Mouse (Mus musculus) heart, postnatal 0 days (tissue): ENCODE data around the gene Zfp952. TPM values are rescaled to one million over a fixed set of nuclear protein-coding genes. Genes with fewer than 3 reads are reported as not detected.

Source experiments
- ATAC-seq: fragments of 200-750 bp; cut with Nextera tagmentation; 2 replicates; pipeline ENCODE4 v1.8.0; 2017; ENCODE audit warnings: low read depth, moderate number of reproducible peaks, moderate library complexity; ENCODE audit not compliant: insufficient read depth
- DNase-seq: peaks from one replicate; pipeline ENCODE4 v3.0.0-alpha.2; 2016; ENCODE audit warnings: low spot score
- H3K27ac ChIP-seq: fragments of 300-500 bp; sonication (generic); 2 replicates; pipeline ENCODE4 v1.5.1; 2014; ENCODE audit warnings: low read depth, mild to moderate bottlenecking
- H3K27me3 ChIP-seq: fragments of 300-500 bp; sonication (generic); 2 replicates; pipeline ENCODE4 v1.6.1; 2014; ENCODE audit warnings: low read length, mixed read lengths; ENCODE audit not compliant: control insufficient read depth, insufficient read depth
- H3K36me3 ChIP-seq: fragments of 300-500 bp; sonication (generic); replicated peaks from 2 replicates; pipeline ENCODE4 v1.6.1; 2014; ENCODE audit warnings: low read length, mixed read lengths; ENCODE audit not compliant: control insufficient read depth, insufficient read depth
- H3K4me1 ChIP-seq: fragments of 300-500 bp; sonication (generic); 2 replicates; pipeline ENCODE4 v1.6.1; 2014; ENCODE audit warnings: antibody characterized with exemption; ENCODE audit not compliant: control insufficient read depth, insufficient read depth
- H3K4me2 ChIP-seq: fragments of 300-500 bp; sonication (generic); 2 replicates; pipeline ENCODE4 v1.6.1; 2014; ENCODE audit warnings: low read depth, mild to moderate bottlenecking, low read length, moderate library complexity
- H3K4me3 ChIP-seq: fragments of 300-500 bp; sonication (generic); 2 replicates; pipeline ENCODE4 v1.5.1; 2014; ENCODE audit warnings: low read depth, low read length
- H3K9ac ChIP-seq: fragments of 300-500 bp; sonication (generic); replicated peaks from 2 replicates; pipeline ENCODE4 v1.6.1; 2014; ENCODE audit warnings: low read depth, low read length, mixed read lengths
- H3K9me3 ChIP-seq: fragments of 300-500 bp; sonication (generic); replicated peaks from 2 replicates; pipeline ENCODE4 v1.6.1; 2016; ENCODE audit warnings: low read length; ENCODE audit not compliant: control insufficient read depth
- CTCF ChIP-seq: IDR thresholded peaks from 2 replicates; pipeline ENCODE4 v1.5.1; 2016; ENCODE audit warnings: antibody characterized with exemption, control low read depth, low read depth
- EP300 ChIP-seq: IDR thresholded peaks from 2 replicates; pipeline ENCODE4 v1.6.1; 2016; ENCODE audit warnings: antibody characterized with exemption, low read depth
- WGBS: fragments of 180-500 bp; shearing (Covaris S2); extraction: QIAGEN DNeasy Blood & Tissue Kit; methylation state at CpG from one replicate; pipeline ENCODE4 v1.1.7; 2014; 5-methylcytosine and 5-hydroxymethylcytosine counted together
- polyA plus RNA-seq: library from polyadenylated mRNA; unstranded; fragments of >200 nt; fragmentation: Nextera tagmentation; extraction: Ambion mirVana; gene quantifications from 2 replicates; pipeline ENCODE4 v1.2.1, GENCODE M21; 2015
- total RNA-seq: library from RNA; depleted of rRNA; stranded (reverse); fragments of >200 nt; gene quantifications from 2 replicates; pipeline ENCODE4 v1.2.3, GENCODE M21; 2014; ENCODE audit warnings: low replicate concordance

Zfp952 gene
- total and polyA plus RNA-seq, 2 experiments from 2014 or later, result 1.7 to 7.3 TPM

DNA sequence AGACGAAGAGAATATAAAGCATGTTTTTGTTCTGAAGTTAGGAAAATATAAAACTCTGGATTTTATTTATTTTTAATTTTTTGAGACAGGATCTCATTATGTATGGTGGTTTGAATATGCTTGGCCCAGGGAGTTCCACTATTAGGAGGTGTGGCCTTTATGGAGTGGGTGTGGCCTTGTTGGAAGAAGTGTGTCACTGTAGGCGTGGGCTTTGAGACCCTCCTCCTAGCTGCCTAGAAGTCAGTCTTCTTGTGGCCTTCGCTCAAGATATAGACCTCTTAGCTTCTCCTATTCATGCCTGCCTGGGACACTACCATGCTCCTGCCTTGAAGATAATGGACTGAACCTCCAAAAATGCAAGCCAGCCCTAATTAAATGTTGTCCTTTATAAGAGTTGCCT is 42.8 kb upstream of the Zfp952 start:
- Histone ChIP-seq H3K9me3 (no peaks in the 10 kb centered on the region), H3K4me2 (no peak overlapping the region), H3K4me1 (peaks cover 18% of the 10 kb centered on the region), H3K9ac (no peak overlapping the region), H3K36me3 (no peaks in the 10 kb centered on the region), H3K4me3 (no peak overlapping the region), H3K27me3 (no peaks in the 10 kb centered on the region), H3K27ac (no peak overlapping the region)
- no peak for DNase-seq
- WGBS, result 89% methylated on average over 3 of the region's 3 CpGs
- TF ChIP-seq EP300 (no peak), CTCF (no peak)
- no peak for ATAC-seq

DNA sequence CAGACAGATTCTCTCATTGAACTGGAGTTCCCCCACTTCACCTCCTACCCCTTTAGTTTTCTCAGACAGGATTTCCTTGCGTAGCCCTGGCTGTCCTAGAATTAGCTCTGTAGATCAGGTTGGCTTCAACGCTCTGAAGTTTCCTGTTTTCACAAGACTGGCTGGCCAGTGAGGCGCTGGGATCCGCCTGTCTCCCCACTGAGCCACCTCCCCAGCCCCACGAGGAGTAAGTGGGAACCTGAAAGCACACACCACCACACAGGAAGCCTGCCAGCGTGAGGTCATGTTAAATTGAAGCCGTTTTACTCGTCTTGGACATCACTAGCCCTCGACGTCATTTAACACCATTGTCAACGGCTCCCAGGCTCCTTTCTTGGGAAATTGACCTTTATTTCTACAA is 41.9 kb upstream of the Zfp952 start:
- H3K27ac ChIP-seq, result no peak overlapping the region
- H3K4me2 ChIP-seq, result no peak overlapping the region
- H3K4me1 ChIP-seq, result peaks cover 17% of the 10 kb centered on the region
- DNase-seq (no peak), ATAC-seq (no peak)
- 67% methylated on average over 11 of the region's 11 CpGs for WGBS
- no peak overlapping the region for H3K4me3 ChIP-seq
- no peaks in the 10 kb centered on the region for H3K36me3 ChIP-seq
- no peak for TF ChIP-seq EP300
- H3K9ac ChIP-seq, result no peak overlapping the region
- no peaks in the 10 kb centered on the region for H3K27me3 ChIP-seq
- H3K9me3 ChIP-seq, result no peaks in the 10 kb centered on the region

DNA sequence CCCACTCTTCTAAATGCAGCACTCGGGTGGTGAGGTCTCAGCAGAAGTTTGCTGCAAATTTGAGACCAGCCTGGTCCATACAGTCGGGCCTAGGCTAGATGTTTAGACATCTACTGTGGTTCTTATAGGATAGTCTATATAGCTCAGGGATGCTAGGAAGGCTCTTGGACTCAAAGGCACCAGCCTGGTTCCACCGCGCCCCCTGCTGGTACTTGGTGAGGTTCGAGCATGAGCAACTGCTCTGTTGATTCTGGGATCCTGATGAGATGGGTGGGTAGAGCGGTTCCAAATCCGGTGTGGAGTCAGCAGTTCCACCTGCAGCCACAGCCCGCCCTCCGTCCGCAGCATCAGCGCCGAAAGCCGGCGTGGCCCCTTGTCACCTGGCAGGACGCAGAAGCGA is 41.5 kb upstream of the Zfp952 start:
- H3K9me3 ChIP-seq, result no peaks in the 10 kb centered on the region
- H3K4me3 ChIP-seq, result no peak overlapping the region
- ATAC-seq, result no peak
- H3K4me1 ChIP-seq, result peaks cover 13% of the 10 kb centered on the region
- peak; percentile 68 for DNase-seq
- no peak overlapping the region for H3K9ac ChIP-seq
- H3K27ac ChIP-seq, result no peak overlapping the region
- H3K27me3 ChIP-seq, result no peaks in the 10 kb centered on the region
- no peaks in the 10 kb centered on the region for H3K36me3 ChIP-seq
- H3K4me2 ChIP-seq, result no peak overlapping the region
- WGBS, result 28% methylated on average over 16 of the region's 16 CpGs
- TF ChIP-seq CTCF, result peak; percentile 78
- TF ChIP-seq EP300, result no peak

DNA sequence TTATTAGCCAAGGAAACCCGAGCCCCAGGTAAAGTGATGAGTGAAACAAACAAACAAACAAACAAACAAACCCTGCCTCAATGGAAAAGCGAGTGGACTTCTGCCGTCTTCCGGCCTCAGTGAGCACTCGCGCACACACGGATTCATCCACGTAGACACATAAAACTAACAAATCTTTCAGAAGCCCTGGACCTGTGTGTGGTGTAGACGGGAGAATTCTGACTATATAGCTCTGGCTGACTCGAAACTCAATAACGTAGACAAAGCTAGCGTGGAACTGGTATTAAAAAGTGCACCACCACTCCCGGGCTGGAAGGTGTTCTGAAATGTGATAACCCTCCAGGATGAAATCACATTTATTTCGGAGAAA is 27.7 kb upstream of the Zfp952 start:
- peak overlapping the region; percentile 91 for H3K27ac ChIP-seq
- no peak; the same call in 1 of the 2 replicates for ATAC-seq

DNA sequence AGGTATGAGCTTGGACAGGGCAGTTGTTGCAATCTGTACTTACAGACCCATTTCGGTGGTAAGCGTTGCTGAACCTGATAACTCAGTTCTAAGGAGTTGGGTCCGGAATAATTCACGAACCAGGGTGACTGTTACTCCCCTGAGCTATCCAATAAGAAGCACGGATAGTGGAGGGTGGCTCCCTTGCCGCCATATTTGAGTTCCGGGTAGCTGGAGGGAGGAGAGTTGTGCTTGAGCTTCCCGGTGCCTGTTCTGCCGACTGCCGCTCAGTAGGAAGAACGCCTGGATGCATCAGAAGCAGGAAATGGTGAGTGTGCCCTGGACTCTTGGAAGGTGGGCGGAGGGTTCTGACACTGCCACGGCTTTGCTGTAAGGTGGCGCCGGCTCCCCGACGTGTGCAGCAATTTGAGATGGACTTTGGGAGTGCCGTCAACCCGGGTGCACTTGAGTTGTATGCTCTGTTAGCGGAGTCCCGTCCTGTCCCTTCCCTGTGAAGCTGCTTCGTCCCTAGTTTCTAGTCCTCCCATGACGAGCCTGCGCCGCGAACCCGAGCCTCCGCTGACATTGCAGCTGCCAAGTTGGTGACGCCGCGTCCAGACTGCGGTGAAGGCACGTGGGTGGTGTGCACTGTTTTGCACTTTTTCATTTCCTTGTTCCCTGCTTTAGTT is 27.2 kb upstream of the Zfp952 start, which contains the start of gene Zfp472:
Gene Zfp472 (plus strand): TSS at position 192 of the 668 bp plus-strand sequence.
- TF ChIP-seq EP300 (peak; percentile 70; the same call in 1 of the 2 replicates), CTCF (no peak)
- Histone ChIP-seq H3K36me3 (no peaks in the 10 kb centered on the region), H3K27ac (peak within 1 kb of the TSS; percentile 91), H3K27me3 (no peaks in the 10 kb centered on the region), H3K4me3 (peak within 1 kb of the TSS; percentile 82), H3K4me1 (peaks cover 14% of the 10 kb centered on the region), H3K9me3 (no peaks in the 10 kb centered on the region), H3K9ac (peak within 1 kb of the TSS; percentile 72), H3K4me2 (peak within 1 kb of the TSS; percentile 64)
- peak; percentile 99 for ATAC-seq
- peak; percentile 94 for DNase-seq
- under 1% methylated on average over 33 of the region's 33 CpGs for WGBS

More for the DNA sequence above, 27.7 kb upstream of the Zfp952 start:
- H3K27me3 ChIP-seq, result no peaks in the 10 kb centered on the region
- H3K4me2 ChIP-seq, result peak overlapping the region; percentile 64
- peak overlapping the region; percentile 72 for H3K9ac ChIP-seq
- peaks cover 14% of the 10 kb centered on the region for H3K4me1 ChIP-seq
- WGBS, result under 1% methylated on average over 14 of the region's 14 CpGs
- H3K9me3 ChIP-seq, result no peaks in the 10 kb centered on the region
- no peak for TF ChIP-seq CTCF
- TF ChIP-seq EP300, result no peak
- no peak for DNase-seq
- peak overlapping the region; percentile 82 for H3K4me3 ChIP-seq
- H3K36me3 ChIP-seq, result no peaks in the 10 kb centered on the region

DNA sequence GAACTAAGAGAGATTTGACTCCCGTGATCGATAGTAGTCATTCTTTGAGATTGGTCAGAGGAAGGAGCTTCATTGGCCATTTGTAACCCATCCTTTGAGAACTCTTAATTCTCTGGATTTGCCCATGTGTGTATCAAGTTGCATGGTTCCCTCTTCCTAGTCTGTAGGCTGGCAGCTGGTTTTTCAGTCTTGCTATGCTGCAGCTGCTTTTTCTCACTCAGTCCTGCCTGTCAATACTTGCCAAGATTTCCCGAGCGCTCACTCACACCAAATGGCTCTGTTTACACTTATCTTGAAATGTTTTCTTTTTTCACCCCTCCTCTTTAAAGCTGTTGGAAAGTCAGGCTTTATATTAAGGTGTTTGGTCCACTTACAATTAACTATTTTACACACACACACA is 11.6 kb upstream of the Zfp952 start:
- Histone ChIP-seq H3K4me2 (no peak overlapping the region), H3K9me3 (0 out of 2 replicates have a peak, but pooled peaks cover 2% of the 10 kb centered on the region), H3K4me1 (no peaks in the 10 kb centered on the region), H3K36me3 (peaks cover 31% of the 10 kb centered on the region), H3K27ac (no peak overlapping the region), H3K4me3 (no peak overlapping the region), H3K27me3 (no peaks in the 10 kb centered on the region), H3K9ac (no peak overlapping the region)
- DNase-seq (no peak), ATAC-seq (no peak)
- no peak for TF ChIP-seq CTCF
- TF ChIP-seq EP300, result no peak
- WGBS, result 64% methylated on average over 4 of the region's 4 CpGs
